Mouse (Mus musculus) cerebellum, postnatal 14 days (tissue): ENCODE data around the gene Ubxn10.

Source experiments
- DNase-seq, 2 experiments: peaks; one replicate each; pipeline ENCODE4 v3.0.0; 2021; ENCODE audit warnings: mixed read lengths in 2 of 2

The Ubxn10 gene

GRCm38 (mm10) chr4:138729018-138729703, 7.8 kb downstream of the Ubxn10 start:
- DNase-seq: no peak

- DNase-seq: peak; percentile 46 to 76
Observed at GRCm38 (mm10) chr4:138725751-138726150, 11.2 kb downstream of the Ubxn10 start.

- peak; percentile 71 to 75 for DNase-seq
Observed at GRCm38 (mm10) chr4:138725127-138725461, 11.9 kb downstream of the Ubxn10 start.

GRCm38 (mm10) chr4:138724354-138725126, 12.4 kb downstream of the Ubxn10 start, which contains the start of gene Pla2g2c:
Gene Pla2g2c (plus strand): TSS chr4:138724792.
- no peak for DNase-seq

- DNase-seq: peak; percentile 55 to 63
Observed at GRCm38 (mm10) chr4:138723493-138724281, 13.3 kb downstream of the Ubxn10 start.

DNA sequence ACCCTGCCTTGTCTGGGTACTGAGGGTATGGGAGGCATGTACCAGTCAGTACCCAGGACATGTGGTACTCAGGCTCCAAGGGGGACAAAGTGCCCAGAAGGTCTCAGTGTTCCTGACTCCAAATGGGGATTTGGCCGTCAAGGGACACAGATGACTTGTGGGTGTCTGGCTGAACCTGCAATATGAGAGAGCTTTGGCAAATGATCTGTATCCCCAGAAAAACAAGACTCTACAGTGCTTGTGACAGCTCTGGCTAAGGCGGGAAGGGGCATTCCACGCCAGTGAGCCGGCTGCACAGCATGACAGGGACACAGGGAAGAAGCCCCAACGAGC, 17.7 kb downstream of the Ubxn10 start:
- DNase-seq: no peak

GRCm38 (mm10) chr4:138718586-138719263, 18.2 kb downstream of the Ubxn10 start:
- no peak for DNase-seq

- peak; percentile 53 to 55 for DNase-seq
Observed at GRCm38 (mm10) chr4:138716697-138717096, 20.3 kb downstream of the Ubxn10 start.

GRCm38 (mm10) chr4:138714186-138714585, 22.8 kb downstream of the Ubxn10 start:
- no peak for DNase-seq

DNA sequence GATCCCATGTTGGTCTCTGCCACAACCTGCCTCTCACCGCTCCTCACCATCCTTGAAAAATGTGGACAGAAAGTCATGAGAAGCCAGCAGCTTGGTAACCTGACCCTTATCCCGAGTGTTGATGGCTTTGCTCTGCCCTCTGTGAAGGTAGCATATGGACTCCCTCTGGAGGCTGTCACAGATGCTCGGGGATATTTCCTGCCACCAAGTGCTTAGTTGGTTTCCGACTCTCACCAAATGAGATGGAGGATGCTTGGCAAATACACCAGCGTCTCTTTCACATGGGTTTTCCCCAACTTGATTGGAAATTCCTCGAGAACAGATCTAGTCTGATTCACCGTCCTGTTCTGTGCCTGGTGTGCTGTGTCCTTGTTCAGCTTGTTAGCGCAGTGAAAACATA, 24.3 kb downstream of the Ubxn10 start:
- DNase-seq: peak in 1 of 2 experiments; percentile 33

- peak; percentile 40 to 45 for DNase-seq
Observed at GRCm38 (mm10) chr4:138712096-138712495, 24.9 kb downstream of the Ubxn10 start.

DNA sequence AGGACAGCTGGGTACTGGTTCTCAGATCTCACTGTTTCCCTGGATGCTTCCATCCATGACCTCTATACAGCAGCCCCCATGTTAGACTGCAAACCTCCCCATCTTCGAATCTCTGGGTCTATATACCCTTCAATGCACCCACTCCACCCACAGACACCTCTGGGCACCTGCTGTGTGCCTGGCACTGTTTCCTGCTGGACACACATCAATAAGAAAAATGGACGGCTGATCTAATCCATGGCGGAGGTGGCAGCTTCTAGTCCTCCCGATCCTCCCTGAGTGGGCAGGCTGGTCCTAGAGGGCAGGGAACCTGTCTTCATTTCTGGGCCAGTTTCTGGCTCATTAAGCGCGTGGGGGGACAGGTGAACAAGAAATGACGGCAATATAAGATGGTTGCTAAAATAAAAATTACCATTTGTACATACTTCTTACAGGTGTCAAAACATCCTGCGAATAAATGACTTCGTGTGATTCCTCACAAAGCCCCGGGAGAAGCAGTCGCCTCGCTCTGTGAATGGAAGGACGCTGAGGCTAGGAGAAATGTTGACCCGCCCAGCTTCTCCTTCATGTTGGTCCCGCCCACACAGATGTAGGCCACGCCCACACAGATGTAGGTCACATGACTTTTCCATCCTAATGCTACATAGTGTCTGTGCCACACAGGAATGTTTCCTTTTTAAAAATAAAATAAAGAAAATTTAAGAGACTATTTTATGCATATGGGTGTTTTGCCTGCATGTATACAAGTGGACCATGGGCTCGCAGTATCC, 25.7 kb downstream of the Ubxn10 start:
- peak; percentile 84 to 85 for DNase-seq

- peak; percentile 100 for DNase-seq
Observed at GRCm38 (mm10) chr4:138710633-138711032, 26.3 kb downstream of the Ubxn10 start.

- DNase-seq: peak; percentile 65 to 67
Observed at GRCm38 (mm10) chr4:138709944-138710343, 27.0 kb downstream of the Ubxn10 start.

GRCm38 (mm10) chr4:138709246-138709645, 27.7 kb downstream of the Ubxn10 start:
- no peak for DNase-seq

- DNase-seq: peak; percentile 84 to 85
Observed at GRCm38 (mm10) chr4:138708636-138709035, 28.3 kb downstream of the Ubxn10 start.

DNA sequence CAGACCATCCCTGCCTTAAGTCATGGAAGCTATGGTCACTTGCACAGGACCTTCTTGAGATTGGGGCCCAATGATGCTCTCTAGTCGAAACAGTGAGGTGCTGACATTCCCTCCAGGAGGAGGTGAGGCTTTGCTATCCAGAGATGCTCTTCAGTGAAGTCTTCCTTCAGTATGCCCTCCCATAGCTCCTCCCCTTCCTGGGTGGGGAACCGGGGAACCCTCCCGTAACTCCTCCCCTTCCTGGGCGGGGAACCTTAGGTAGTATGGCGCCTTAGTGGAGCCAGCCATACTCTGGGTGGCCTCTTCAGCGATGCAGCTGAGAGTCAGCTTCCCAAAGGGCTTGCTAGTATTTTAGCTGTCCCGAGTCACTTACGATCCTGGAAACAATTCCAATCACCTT, 30.3 kb downstream of the Ubxn10 start:
- no peak for DNase-seq

GRCm38 (mm10) chr4:138704169-138704568, 32.8 kb downstream of the Ubxn10 start:
- no peak for DNase-seq

DNA sequence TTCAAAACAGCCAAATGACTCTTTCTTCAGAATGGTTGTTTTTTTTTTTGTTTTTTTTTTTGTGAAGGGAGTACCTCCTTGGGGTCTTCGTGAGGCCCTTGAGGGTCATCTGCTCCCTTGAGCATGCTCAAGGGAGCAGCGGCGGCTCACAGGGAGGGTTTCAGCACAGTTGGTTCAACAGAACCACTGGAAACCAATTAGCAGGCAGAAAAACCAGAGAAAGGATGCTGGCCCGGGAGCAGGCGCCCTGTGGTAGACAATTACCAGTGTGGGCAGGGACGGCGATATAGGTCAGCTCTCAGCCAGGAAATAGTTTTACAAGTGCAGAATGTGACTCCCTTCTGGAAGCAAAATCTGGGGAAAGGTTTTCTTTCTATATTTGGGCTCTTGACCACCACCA, 33.4 kb downstream of the Ubxn10 start:
- DNase-seq: no peak

GRCm38 (mm10) chr4:138702528-138702927, 34.4 kb downstream of the Ubxn10 start:
- no peak for DNase-seq

- no peak for DNase-seq
Observed at GRCm38 (mm10) chr4:138702031-138702430, 34.9 kb downstream of the Ubxn10 start.

DNA sequence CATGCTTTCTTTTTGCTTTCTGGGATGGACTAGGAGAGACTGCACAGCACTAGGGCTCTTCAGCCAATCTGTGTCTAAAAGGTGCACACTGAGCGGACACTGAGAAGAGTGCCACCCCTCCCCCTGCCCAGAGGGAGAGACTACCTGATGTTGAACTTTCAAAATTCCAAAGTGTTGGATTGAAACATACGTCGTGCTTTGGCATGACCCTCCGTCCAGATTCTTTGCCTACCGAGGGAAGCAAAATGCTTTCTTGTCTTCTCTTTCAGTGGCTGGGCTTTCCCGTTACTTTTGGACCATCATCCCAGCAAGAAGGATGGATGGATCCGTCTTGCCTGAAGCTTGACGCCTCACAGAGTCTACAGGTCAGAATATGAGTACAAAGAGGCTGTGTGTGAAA, 35.9 kb downstream of the Ubxn10 start:
- no peak for DNase-seq
